Mouse (Mus musculus) ES-Bruce4 (cell line): ENCODE measurements around the gene Foxp1. TPM values are rescaled to one million over a fixed set of nuclear protein-coding genes. Genes with fewer than 3 reads are reported as not detected.

ENCODE experiments used
- H3K27ac ChIP-seq: 2 replicates; pipeline ENCODE4 v1.5.1; 2012; ENCODE audit warnings: low read length, inconsistent platforms; ENCODE audit not compliant: insufficient read depth
- H3K27me3 ChIP-seq: 2 replicates; pipeline ENCODE4 v1.6.1; 2012; ENCODE audit warnings: mild to moderate bottlenecking, low read length, inconsistent platforms; ENCODE audit not compliant: control insufficient read depth, poor library complexity, insufficient read depth, severe bottlenecking
- H3K36me3 ChIP-seq: 2 replicates; pipeline ENCODE4 v1.6.1; 2012; ENCODE audit warnings: inconsistent platforms, mild to moderate bottlenecking, low read length, moderate library complexity; ENCODE audit not compliant: control insufficient read depth, poor library complexity, insufficient read depth, severe bottlenecking
- H3K4me1 ChIP-seq: one replicate; pipeline ENCODE4 v1.8.1; 2011; ENCODE audit warnings: low read length; ENCODE audit not compliant: control insufficient read depth, insufficient read depth
- H3K4me3 ChIP-seq: 2 replicates; pipeline ENCODE4 v1.5.1; 2011; ENCODE audit warnings: low read depth, mild to moderate bottlenecking, low read length
- H3K9ac ChIP-seq: 2 replicates; pipeline ENCODE4 v1.6.1; 2012; ENCODE audit warnings: low read depth, mild to moderate bottlenecking, inconsistent platforms; ENCODE audit not compliant: poor library complexity, severe bottlenecking
- H3K9me3 ChIP-seq: replicated peaks from 2 replicates; pipeline ENCODE4 v1.6.1; 2012; ENCODE audit warnings: mild to moderate bottlenecking, low read length, inconsistent platforms; ENCODE audit not compliant: control insufficient read depth, poor library complexity, insufficient read depth, severe bottlenecking
- CTCF ChIP-seq: IDR thresholded peaks from one replicate; pipeline ENCODE4 v1.8.1; 2011; ENCODE audit warnings: low read depth, low read length
- EP300 ChIP-seq: IDR thresholded peaks from 2 replicates; pipeline ENCODE4 v1.6.1; 2011; ENCODE audit warnings: low read depth, low read length; ENCODE audit not compliant: insufficient read depth
- POLR2A ChIP-seq: IDR thresholded peaks from one replicate; pipeline ENCODE4 v1.8.1; 2011; ENCODE audit warnings: low read length; ENCODE audit not compliant: insufficient read depth
- polyA plus RNA-seq: library from polyadenylated mRNA; stranded (reverse); fragments of >200 nt; gene quantifications from 2 replicates; pipeline ENCODE4 v1.2.4, GENCODE M21; 2011; ENCODE audit warnings: low read depth; ENCODE audit not compliant: missing spikeins, insufficient read depth, insufficient read length

The Foxp1 gene
- polyA plus RNA-seq, 1 experiment, result 33.5 TPM

GRCm38 (mm10) chr6:99173066-99173901, 349.2 kb downstream of the Foxp1 start:
- no peaks in the 10 kb centered on the region for H3K27me3 ChIP-seq
- no peaks in the 10 kb centered on the region for H3K4me1 ChIP-seq
- no peaks in the 10 kb centered on the region for H3K36me3 ChIP-seq
- H3K27ac ChIP-seq, result no peak overlapping the region
- H3K9ac ChIP-seq, result no peak overlapping the region
- no peak overlapping the region for H3K4me3 ChIP-seq
- TF ChIP-seq POLR2A (no peak), EP300 (no peak), CTCF (no peak)
- no peaks in the 10 kb centered on the region for H3K9me3 ChIP-seq

GRCm38 (mm10) chr6:99172589-99172986, 349.9 kb downstream of the Foxp1 start:
- Histone ChIP-seq H3K4me1 (no peaks in the 10 kb centered on the region), H3K27me3 (no peaks in the 10 kb centered on the region), H3K9ac (no peak overlapping the region), H3K4me3 (no peak overlapping the region), H3K27ac (no peak overlapping the region), H3K36me3 (no peaks in the 10 kb centered on the region), H3K9me3 (no peaks in the 10 kb centered on the region)
- TF ChIP-seq POLR2A (no peak), EP300 (no peak), CTCF (no peak)

GRCm38 (mm10) chr6:99171901-99172588, 350.5 kb downstream of the Foxp1 start:
- Histone ChIP-seq H3K36me3 (no peaks in the 10 kb centered on the region), H3K4me1 (no peaks in the 10 kb centered on the region), H3K27me3 (no peaks in the 10 kb centered on the region), H3K27ac (no peak overlapping the region), H3K4me3 (no peak overlapping the region), H3K9ac (no peak overlapping the region), H3K9me3 (no peaks in the 10 kb centered on the region)
- TF ChIP-seq POLR2A, result no peak
- no peak for TF ChIP-seq CTCF
- TF ChIP-seq EP300, result no peak

- Histone ChIP-seq H3K9ac (no peak overlapping the region), H3K4me3 (no peak overlapping the region), H3K27me3 (no peaks in the 10 kb centered on the region), H3K4me1 (no peaks in the 10 kb centered on the region), H3K27ac (no peak overlapping the region), H3K9me3 (no peaks in the 10 kb centered on the region), H3K36me3 (no peaks in the 10 kb centered on the region)
- TF ChIP-seq EP300 (no peak), CTCF (no peak), POLR2A (no peak)
Observed at GRCm38 (mm10) chr6:99171281-99171825, 351.2 kb downstream of the Foxp1 start.

GRCm38 (mm10) chr6:99168727-99169126, 353.8 kb downstream of the Foxp1 start:
- Histone ChIP-seq H3K27me3 (no peaks in the 10 kb centered on the region), H3K27ac (no peak overlapping the region), H3K9ac (no peak overlapping the region), H3K4me1 (no peaks in the 10 kb centered on the region), H3K4me3 (no peak overlapping the region), H3K9me3 (no peaks in the 10 kb centered on the region), H3K36me3 (no peaks in the 10 kb centered on the region)
- TF ChIP-seq POLR2A, result no peak

- H3K27ac ChIP-seq, result no peak overlapping the region
- no peak overlapping the region for H3K4me3 ChIP-seq
- H3K4me1 ChIP-seq, result peaks cover 1% of the 10 kb centered on the region
- H3K27me3 ChIP-seq, result no peaks in the 10 kb centered on the region
- H3K9me3 ChIP-seq, result no peaks in the 10 kb centered on the region
- no peak for TF ChIP-seq CTCF
- no peak for TF ChIP-seq POLR2A
- no peak overlapping the region for H3K9ac ChIP-seq
- H3K36me3 ChIP-seq, result no peaks in the 10 kb centered on the region
Observed at GRCm38 (mm10) chr6:99167001-99167400, 355.5 kb downstream of the Foxp1 start.
